Mouse (Mus musculus): ENCODE results near the gene Mink1. TPM values are rescaled to one million over a fixed set of nuclear protein-coding genes. Genes with fewer than 3 reads are reported as not detected.
A peak's percentile ranks its signal among the peaks of the same experiment; 100 is the strongest.

Gene Mink1
- polyA plus RNA-seq, 1 experiment from 2014 or later: 15.2 TPM

DNA sequence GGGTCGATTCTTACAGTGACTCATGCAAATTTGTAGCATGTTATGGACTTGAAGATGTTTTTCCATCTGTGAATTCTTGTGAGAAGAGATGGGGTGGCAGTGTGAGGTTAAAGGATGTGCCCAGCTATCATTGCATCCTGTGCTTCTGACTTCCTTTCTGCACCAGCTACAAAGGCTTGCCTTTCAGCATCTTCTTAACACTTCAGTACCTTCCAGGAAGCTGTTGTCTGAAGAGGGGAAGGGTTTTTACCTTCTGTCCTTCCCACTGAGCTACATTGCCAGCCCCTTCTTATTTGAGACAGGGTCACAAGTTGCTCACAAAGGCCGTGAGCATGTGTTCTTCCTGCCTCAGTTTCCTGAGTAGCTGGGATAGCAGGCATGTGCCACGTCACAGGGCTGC lies 18.2 kb downstream of the Mink1 start:
- H3K4me2 ChIP-seq: no peak overlapping the region
- no peak overlapping the region for H3K27ac ChIP-seq (ENCODE audit: low read depth)
- H3K9me3 ChIP-seq (ENCODE audit: low read depth, low read length): no peaks in the 10 kb centered on the region
- peaks cover 12% of the 10 kb centered on the region; the same call in 1 of the 2 replicates for H3K4me1 ChIP-seq (ENCODE audit: insufficient read depth)
- 71% methylated on average over 3 of the region's 3 CpGs for WGBS
- TF ChIP-seq CTCF (IDR thresholded peaks at IDR 0.05; ENCODE audit: low read depth): no peak
- no peaks in the 10 kb centered on the region for H3K36me3 ChIP-seq (ENCODE audit: insufficient read depth)
- ATAC-seq (ENCODE audit: insufficient read depth) (no peak), DNase-seq (no peak)
- no peak overlapping the region for H3K9ac ChIP-seq
- H3K27me3 ChIP-seq (ENCODE audit: insufficient read depth, low read length): no peaks in the 10 kb centered on the region
- no peak overlapping the region for H3K4me3 ChIP-seq (ENCODE audit: low read depth, low read length)

DNA sequence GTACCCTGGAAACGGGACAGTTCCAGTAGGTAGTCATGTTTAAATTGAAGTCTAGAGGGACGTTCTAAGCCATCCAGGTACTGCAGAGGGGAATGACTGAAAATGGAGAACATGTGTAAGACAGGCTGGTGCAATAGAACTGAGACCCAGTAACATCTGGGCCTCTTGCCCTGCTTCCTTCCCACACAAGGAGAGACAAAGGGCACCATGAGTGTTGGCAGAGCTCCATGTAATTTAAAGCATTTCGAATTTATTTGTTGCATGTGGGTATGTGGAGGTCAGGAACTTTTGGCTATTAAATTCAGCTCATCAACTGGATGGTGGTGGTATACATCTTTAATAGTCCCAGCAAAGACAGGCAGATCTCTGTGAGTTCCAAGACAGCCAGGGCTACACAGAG lies 19.5 kb downstream of the Mink1 start:
- H3K4me1 ChIP-seq (ENCODE audit: insufficient read depth): peaks cover 12% of the 10 kb centered on the region; the same call in 1 of the 2 replicates
- no peaks in the 10 kb centered on the region for H3K36me3 ChIP-seq (ENCODE audit: insufficient read depth)
- no peak for TF ChIP-seq CTCF (IDR thresholded peaks at IDR 0.05; ENCODE audit: low read depth)
- no peaks in the 10 kb centered on the region for H3K9me3 ChIP-seq (ENCODE audit: low read depth, low read length)
- H3K27me3 ChIP-seq (ENCODE audit: insufficient read depth, low read length): no peaks in the 10 kb centered on the region
- no peak for ATAC-seq (ENCODE audit: insufficient read depth)
- H3K9ac ChIP-seq: no peak overlapping the region
- no peak overlapping the region for H3K4me2 ChIP-seq
- no peak overlapping the region for H3K4me3 ChIP-seq (ENCODE audit: low read depth, low read length)
- no peak for DNase-seq
- 51% methylated on average over 3 of the region's 3 CpGs for WGBS
- H3K27ac ChIP-seq (ENCODE audit: low read depth): no peak overlapping the region

DNA sequence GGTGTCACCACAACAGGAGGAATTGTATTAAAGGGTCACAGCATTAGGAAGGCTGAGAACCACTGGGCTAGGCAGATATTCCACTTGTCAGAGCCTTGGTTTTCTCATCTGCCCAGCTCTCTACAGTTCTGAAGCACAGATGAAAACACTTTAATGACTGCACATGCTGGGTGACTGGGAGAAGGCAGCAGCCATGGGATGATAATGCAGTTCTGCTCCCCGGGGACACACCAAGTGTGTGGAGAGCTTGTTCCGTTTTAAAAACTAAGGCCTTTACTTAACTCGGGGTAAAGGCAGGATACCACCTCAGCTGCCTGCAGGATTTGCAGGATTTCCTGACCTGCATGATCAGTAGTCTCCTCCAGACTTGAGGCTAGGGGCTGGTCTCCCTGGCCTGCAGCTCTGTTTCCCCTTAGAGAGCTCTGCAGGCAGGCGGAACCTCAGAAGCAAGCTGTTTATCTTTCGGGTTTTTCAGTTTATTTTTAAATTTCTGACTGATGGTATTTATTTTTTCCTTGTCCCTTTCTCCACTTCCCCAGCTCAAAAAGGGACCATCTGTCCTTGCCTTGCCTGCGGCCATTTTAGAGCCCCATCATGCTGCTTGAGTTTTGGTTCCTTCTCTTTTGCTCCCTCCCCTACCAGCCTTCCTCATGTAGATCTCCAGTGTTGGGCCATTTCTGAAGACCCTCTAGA lies 20.5 kb downstream of the Mink1 start:
- Histone ChIP-seq H3K4me1 (ENCODE audit: insufficient read depth) (peaks cover 10% of the 10 kb centered on the region; the same call in 1 of the 2 replicates), H3K4me3 (ENCODE audit: low read depth, low read length) (no peak overlapping the region), H3K9ac (0 out of 2 replicates have a peak overlapping the region, but pooled peaks have one; percentile 6), H3K36me3 (ENCODE audit: insufficient read depth) (no peaks in the 10 kb centered on the region), H3K27ac (ENCODE audit: low read depth) (peak overlapping the region; percentile 51), H3K27me3 (ENCODE audit: insufficient read depth, low read length) (no peaks in the 10 kb centered on the region), H3K9me3 (ENCODE audit: low read depth, low read length) (no peaks in the 10 kb centered on the region), H3K4me2 (no peak overlapping the region)
- 44% methylated on average over 6 of the region's 6 CpGs for whole genome bisulfite sequencing
- ATAC-seq (ENCODE audit: insufficient read depth) (peak; percentile 26; the same call in 1 of the 2 replicates), DNase-seq (peak; percentile 36)
- TF ChIP-seq CTCF (IDR thresholded peaks at IDR 0.05; ENCODE audit: low read depth): no peak

DNA sequence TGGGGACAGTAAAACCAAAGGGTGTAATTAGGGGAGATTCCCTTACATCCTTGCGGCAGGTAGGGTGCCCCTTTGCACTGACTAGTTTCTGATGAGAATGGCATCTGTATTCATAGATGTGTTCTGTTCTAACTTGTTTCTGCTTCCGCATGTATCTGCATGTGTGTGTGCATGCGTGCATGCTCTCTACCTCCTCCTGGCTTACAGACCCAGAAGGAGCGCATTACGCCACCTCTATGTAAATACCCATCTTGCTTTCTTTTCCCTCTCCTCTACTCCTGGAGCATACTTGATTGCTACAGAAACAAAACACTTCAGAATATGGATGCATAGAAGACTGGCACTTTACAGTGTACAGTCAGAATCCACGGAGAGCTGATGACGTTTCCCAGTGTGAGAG lies 21.1 kb downstream of the Mink1 start:
- Histone ChIP-seq H3K36me3 (ENCODE audit: insufficient read depth) (no peaks in the 10 kb centered on the region), H3K4me3 (ENCODE audit: low read depth, low read length) (no peak overlapping the region), H3K27ac (ENCODE audit: low read depth) (peak overlapping the region; percentile 51; the same call in 1 of the 2 replicates), H3K9ac (no peak overlapping the region), H3K4me2 (no peak overlapping the region), H3K27me3 (ENCODE audit: insufficient read depth, low read length) (no peaks in the 10 kb centered on the region), H3K9me3 (ENCODE audit: low read depth, low read length) (no peaks in the 10 kb centered on the region), H3K4me1 (ENCODE audit: insufficient read depth) (peaks cover 8% of the 10 kb centered on the region; the same call in 1 of the 2 replicates)
- WGBS: 81% methylated on average over 7 of the region's 7 CpGs
- DNase-seq (no peak), ATAC-seq (ENCODE audit: insufficient read depth) (no peak)
- no peak for TF ChIP-seq CTCF (IDR thresholded peaks at IDR 0.05; ENCODE audit: low read depth)

- peaks cover 4% of the 10 kb centered on the region; the same call in 1 of the 2 replicates for H3K4me1 ChIP-seq (ENCODE audit: insufficient read depth)
- ATAC-seq (ENCODE audit: insufficient read depth): peak; percentile 62; the same call in 1 of the 2 replicates
- WGBS: 37% methylated on average over 7 of the region's 7 CpGs
- H3K9ac ChIP-seq: no peak overlapping the region; the same call in 1 of the 2 replicates
- H3K36me3 ChIP-seq (ENCODE audit: insufficient read depth): no peaks in the 10 kb centered on the region
- H3K9me3 ChIP-seq (ENCODE audit: low read depth, low read length): no peaks in the 10 kb centered on the region
- no peaks in the 10 kb centered on the region for H3K27me3 ChIP-seq (ENCODE audit: insufficient read depth, low read length)
- H3K27ac ChIP-seq (ENCODE audit: low read depth): peak overlapping the region; percentile 25; the same call in 1 of the 2 replicates
- no peak overlapping the region for H3K4me3 ChIP-seq (ENCODE audit: low read depth, low read length)
- TF ChIP-seq CTCF (IDR thresholded peaks at IDR 0.05; ENCODE audit: low read depth): no peak
- H3K4me2 ChIP-seq: no peak overlapping the region
- peak; percentile 50 for DNase-seq
These were observed 22.8 kb downstream of the Mink1 start for GRCm38 (mm10) chr11:70585457-70585856.

GRCm38 (mm10) chr11:70586261-70586660 lies 23.6 kb downstream of the Mink1 start:
- Histone ChIP-seq H3K4me3 (ENCODE audit: low read depth, low read length) (no peak overlapping the region), H3K27me3 (ENCODE audit: insufficient read depth, low read length) (no peaks in the 10 kb centered on the region), H3K9ac (no peak overlapping the region), H3K36me3 (ENCODE audit: insufficient read depth) (no peaks in the 10 kb centered on the region), H3K27ac (ENCODE audit: low read depth) (no peak overlapping the region), H3K9me3 (ENCODE audit: low read depth, low read length) (no peaks in the 10 kb centered on the region), H3K4me1 (ENCODE audit: insufficient read depth) (peaks cover 4% of the 10 kb centered on the region; the same call in 1 of the 2 replicates), H3K4me2 (no peak overlapping the region)
- 76% methylated on average over 3 of the region's 3 CpGs for WGBS
- no peak for DNase-seq
- no peak for ATAC-seq (ENCODE audit: insufficient read depth)
- TF ChIP-seq CTCF (IDR thresholded peaks at IDR 0.05; ENCODE audit: low read depth): no peak

DNA sequence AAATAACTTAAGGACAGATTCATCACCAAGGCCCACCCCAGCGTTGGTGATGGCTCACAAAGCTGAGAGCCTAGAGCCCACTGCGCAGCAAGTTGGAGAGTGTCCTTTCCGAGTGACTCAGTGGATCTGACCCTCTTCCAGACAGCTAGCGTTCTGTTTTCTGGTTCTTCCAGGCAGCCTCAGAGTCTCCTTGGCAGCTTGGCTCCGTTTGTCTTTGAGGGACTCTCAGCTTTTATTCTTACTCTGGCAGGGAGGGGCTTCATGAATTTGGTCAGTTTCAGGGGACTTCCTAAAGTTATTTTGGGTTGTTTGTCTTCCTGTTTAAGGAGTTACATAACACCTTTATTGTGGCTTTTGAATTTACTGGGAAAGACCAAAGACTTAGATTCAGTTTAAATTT lies 24.3 kb downstream of the Mink1 start:
- no peak for TF ChIP-seq CTCF (IDR thresholded peaks at IDR 0.05; ENCODE audit: low read depth)
- Histone ChIP-seq H3K36me3 (ENCODE audit: insufficient read depth) (no peaks in the 10 kb centered on the region), H3K9ac (no peak overlapping the region), H3K27me3 (ENCODE audit: insufficient read depth, low read length) (no peaks in the 10 kb centered on the region), H3K4me3 (ENCODE audit: low read depth, low read length) (no peak overlapping the region), H3K4me1 (ENCODE audit: insufficient read depth) (peaks cover 4% of the 10 kb centered on the region; the same call in 1 of the 2 replicates), H3K4me2 (no peak overlapping the region), H3K9me3 (ENCODE audit: low read depth, low read length) (no peaks in the 10 kb centered on the region), H3K27ac (ENCODE audit: low read depth) (no peak overlapping the region)
- ATAC-seq (ENCODE audit: insufficient read depth) (no peak), DNase-seq (no peak)
- WGBS: 70% methylated on average over 5 of the region's 5 CpGs
